Mouse (Mus musculus): ENCODE results near the gene Fam120c. TPM values are rescaled to one million over a fixed set of nuclear protein-coding genes. Genes with fewer than 3 reads are reported as not detected.

Gene Fam120c
- polyA plus RNA-seq, 1 experiment: 3.0 TPM

GRCm38 (mm10) chrX:151344501-151344984 is 568 bp downstream of the Fam120c start:
- TF ChIP-seq MAX (IDR thresholded peaks at IDR 0.05; ENCODE audit: low read depth) (no peak), POLR2A (IDR thresholded peaks at IDR 0.05; ENCODE audit: insufficient read length, low read depth) (peak; percentile 60), CEBPB (IDR thresholded peaks at IDR 0.05; ENCODE audit: insufficient read depth, poor library complexity, severe bottlenecking) (no peak), MYOD1 (IDR thresholded peaks at IDR 0.05; ENCODE audit: control insufficient read depth in 1 of 3, insufficient read length in 2 of 3, low read depth in 2 of 3) (peak in 1 of 3 experiments; percentile 34), POLR2AphosphoS2 (IDR thresholded peaks at IDR 0.05; ENCODE audit: insufficient read length, low read depth) (peak; percentile 67), USF1 (IDR thresholded peaks at IDR 0.05; ENCODE audit: low read depth) (no peak), TCF3 (IDR thresholded peaks at IDR 0.05; ENCODE audit: insufficient read length, low read depth) (no peak)
- H3K4me3 ChIP-seq: peak overlapping the region; percentile 32
- no peaks in the 10 kb centered on the region for H3K79me2 ChIP-seq (ENCODE audit: control insufficient read depth, insufficient read depth)
- no peaks in the 10 kb centered on the region for H3K27me3 ChIP-seq (ENCODE audit: control insufficient read depth, insufficient read depth, insufficient read length)
- H3ac ChIP-seq (ENCODE audit: control insufficient read depth, insufficient read length): peak overlapping the region; percentile 19
- no peaks in the 10 kb centered on the region for H3K36me3 ChIP-seq (ENCODE audit: control insufficient read depth, insufficient read depth)
- peak overlapping the region; percentile 75 for H3K4me2 ChIP-seq (ENCODE audit: low read depth)

- no peak for TF ChIP-seq POLR2A (IDR thresholded peaks at IDR 0.05; ENCODE audit: insufficient read length, low read depth)
- TF ChIP-seq E2F4 (IDR thresholded peaks at IDR 0.05; ENCODE audit: insufficient read depth): no peak
- no peak for TF ChIP-seq POLR2AphosphoS2 (IDR thresholded peaks at IDR 0.05; ENCODE audit: insufficient read length, low read depth)
- no peak for TF ChIP-seq MYOG (IDR thresholded peaks at IDR 0.05; ENCODE audit: control insufficient read depth in 1 of 3, insufficient read depth in 1 of 3, insufficient read length in 2 of 3, low read depth in 2 of 3)
- TF ChIP-seq TCF12 (IDR thresholded peaks at IDR 0.05; ENCODE audit: insufficient read depth, poor library complexity, severe bottlenecking): no peak
- TF ChIP-seq SRF (IDR thresholded peaks at IDR 0.05; ENCODE audit: control insufficient read depth, insufficient read length, low read depth): no peak
- TF ChIP-seq MAX (IDR thresholded peaks at IDR 0.05; ENCODE audit: low read depth): no peak
- no peak for TF ChIP-seq CEBPB (IDR thresholded peaks at IDR 0.05; ENCODE audit: insufficient read depth, poor library complexity, severe bottlenecking)
- TF ChIP-seq USF1 (IDR thresholded peaks at IDR 0.05; ENCODE audit: low read depth): no peak
- H3K27me3 ChIP-seq (ENCODE audit: control insufficient read depth, insufficient read depth, insufficient read length): no peaks in the 10 kb centered on the region
- no peak overlapping the region for H3ac ChIP-seq (ENCODE audit: control insufficient read depth, insufficient read length)
- H3K36me3 ChIP-seq (ENCODE audit: control insufficient read depth, insufficient read depth): no peaks in the 10 kb centered on the region
- no peaks in the 10 kb centered on the region for H3K79me2 ChIP-seq (ENCODE audit: control insufficient read depth, insufficient read depth)
- H3K4me3 ChIP-seq: peak overlapping the region; percentile 32
- peak overlapping the region; percentile 75 for H3K4me2 ChIP-seq (ENCODE audit: low read depth)
Measured at GRCm38 (mm10) chrX:151345333-151346125, 1.6 kb downstream of the Fam120c start.

- no peak overlapping the region for H3K4me2 ChIP-seq (ENCODE audit: low read depth)
- H3K79me2 ChIP-seq (ENCODE audit: control insufficient read depth, insufficient read depth): no peaks in the 10 kb centered on the region
- no peaks in the 10 kb centered on the region for H3K27me3 ChIP-seq (ENCODE audit: control insufficient read depth, insufficient read depth, insufficient read length)
- H3K4me3 ChIP-seq: no peak overlapping the region
- TF ChIP-seq TCF12 (IDR thresholded peaks at IDR 0.05; ENCODE audit: insufficient read depth, poor library complexity, severe bottlenecking) (no peak), MYOG (IDR thresholded peaks at IDR 0.05; ENCODE audit: control insufficient read depth in 1 of 3, insufficient read depth in 1 of 3, insufficient read length in 2 of 3, low read depth in 2 of 3) (no peak), POLR2A (IDR thresholded peaks at IDR 0.05; ENCODE audit: insufficient read length, low read depth) (no peak), SRF (IDR thresholded peaks at IDR 0.05; ENCODE audit: control insufficient read depth, insufficient read length, low read depth) (no peak), REST (IDR thresholded peaks at IDR 0.05; ENCODE audit: insufficient read depth, insufficient read length) (no peak)
- H3K36me3 ChIP-seq (ENCODE audit: control insufficient read depth, insufficient read depth): no peaks in the 10 kb centered on the region
- H3ac ChIP-seq (ENCODE audit: control insufficient read depth, insufficient read length): no peak overlapping the region
Measured at GRCm38 (mm10) chrX:151347278-151347677, 3.3 kb downstream of the Fam120c start.

- TF ChIP-seq USF1 (IDR thresholded peaks at IDR 0.05; ENCODE audit: low read depth) (no peak), REST (IDR thresholded peaks at IDR 0.05; ENCODE audit: insufficient read depth, insufficient read length) (no peak), TCF12 (IDR thresholded peaks at IDR 0.05; ENCODE audit: insufficient read depth, poor library complexity, severe bottlenecking) (no peak), MYOG (IDR thresholded peaks at IDR 0.05; ENCODE audit: control insufficient read depth in 1 of 3, insufficient read depth in 1 of 3, insufficient read length in 2 of 3, low read depth in 2 of 3) (no peak)
- no peak overlapping the region for H3K4me2 ChIP-seq (ENCODE audit: low read depth)
Measured at GRCm38 (mm10) chrX:151349322-151349721, 5.3 kb downstream of the Fam120c start.

GRCm38 (mm10) chrX:151418801-151419200 is 74.8 kb downstream of the Fam120c start:
- TF ChIP-seq USF1 (IDR thresholded peaks at IDR 0.05; ENCODE audit: low read depth) (no peak), MAX (IDR thresholded peaks at IDR 0.05; ENCODE audit: low read depth) (no peak), POLR2AphosphoS2 (IDR thresholded peaks at IDR 0.05; ENCODE audit: insufficient read length, low read depth) (no peak), MYOG (IDR thresholded peaks at IDR 0.05; ENCODE audit: control insufficient read depth in 1 of 3, insufficient read depth in 1 of 3, insufficient read length in 2 of 3, low read depth in 2 of 3) (no peak), SRF (IDR thresholded peaks at IDR 0.05; ENCODE audit: control insufficient read depth, insufficient read length, low read depth) (no peak), TCF3 (IDR thresholded peaks at IDR 0.05; ENCODE audit: insufficient read length, low read depth) (no peak), CEBPB (IDR thresholded peaks at IDR 0.05; ENCODE audit: insufficient read depth, poor library complexity, severe bottlenecking) (no peak), MYOD1 (IDR thresholded peaks at IDR 0.05; ENCODE audit: control insufficient read depth in 1 of 3, insufficient read length in 2 of 3, low read depth in 2 of 3) (no peak), REST (IDR thresholded peaks at IDR 0.05; ENCODE audit: insufficient read depth, insufficient read length) (no peak), POLR2A (IDR thresholded peaks at IDR 0.05; ENCODE audit: insufficient read length, low read depth) (no peak)
- Histone ChIP-seq H3K79me2 (ENCODE audit: control insufficient read depth, insufficient read depth) (no peaks in the 10 kb centered on the region), H3K27me3 (ENCODE audit: control insufficient read depth, insufficient read depth, insufficient read length) (no peaks in the 10 kb centered on the region)

More at GRCm38 (mm10) chrX:151349322-151349721, 5.3 kb downstream of the Fam120c start:
- H3K36me3 ChIP-seq (ENCODE audit: control insufficient read depth, insufficient read depth): no peaks in the 10 kb centered on the region
- no peak overlapping the region for H3ac ChIP-seq (ENCODE audit: control insufficient read depth, insufficient read length)
- H3K27me3 ChIP-seq (ENCODE audit: control insufficient read depth, insufficient read depth, insufficient read length): no peaks in the 10 kb centered on the region
- no peaks in the 10 kb centered on the region for H3K79me2 ChIP-seq (ENCODE audit: control insufficient read depth, insufficient read depth)
- H3K4me3 ChIP-seq: no peak overlapping the region

More at GRCm38 (mm10) chrX:151418801-151419200, 74.8 kb downstream of the Fam120c start:
- no peak overlapping the region for H3ac ChIP-seq (ENCODE audit: control insufficient read depth, insufficient read length)
- H3K36me3 ChIP-seq (ENCODE audit: control insufficient read depth, insufficient read depth): no peaks in the 10 kb centered on the region
- no peak overlapping the region for H3K4me3 ChIP-seq
- H3K4me2 ChIP-seq (ENCODE audit: low read depth): no peak overlapping the region
